Mouse (Mus musculus) MEL (cell line): ENCODE data around the gene Odc1. TPM values are rescaled to one million over a fixed set of nuclear protein-coding genes. Genes with fewer than 3 reads are reported as not detected.

Experiments
- DNase-seq: peaks from one replicate; pipeline ENCODE4 v3.0.0; 2011; ENCODE audit warnings: low read depth, low spot score
- H3K27ac ChIP-seq: 2 replicates; pipeline ENCODE4 v1.5.1; 2012; ENCODE audit warnings: low read depth, mild to moderate bottlenecking, control low read depth, low read length, moderate library complexity; ENCODE audit not compliant: control insufficient read depth
- H3K27me3 ChIP-seq, 2 experiments: fragments of 150-350 bp in 1 of 2; sonication (generic) in 1 of 2; 2 replicates each; pipeline ENCODE4 v1.6.1; 2012; ENCODE audit warnings: low read length in 2 of 2, mild to moderate bottlenecking in 2 of 2, improper control_type of control experiment in 1 of 2, moderate library complexity in 1 of 2; ENCODE audit not compliant: insufficient read depth in 2 of 2, control insufficient read depth in 1 of 2
- H3K36me3 ChIP-seq, 2 experiments: 2 replicates each; pipeline ENCODE4 v1.6.1; 2012 to 2014; ENCODE audit warnings: low read length in 2 of 2, improper control_type of control experiment in 1 of 2, inconsistent platforms in 1 of 2, mild to moderate bottlenecking in 1 of 2; ENCODE audit not compliant: insufficient read depth in 2 of 2, control insufficient read depth in 1 of 2
- H3K4me1 ChIP-seq, 2 experiments: fragments of 150-350 bp in 1 of 2; sonication (generic) in 1 of 2; 2 replicates each; pipeline ENCODE4 v1.6.1; 2012; ENCODE audit warnings: low read length in 2 of 2, improper control_type of control experiment in 1 of 2, mild to moderate bottlenecking in 1 of 2; ENCODE audit not compliant: insufficient read depth in 2 of 2, control insufficient read depth in 1 of 2
- H3K4me3 ChIP-seq, 2 experiments: fragments of 150-350 bp in 1 of 2; sonication (generic) in 1 of 2; 2 replicates each; pipeline ENCODE4 v1.5.1; 2012; ENCODE audit warnings: low read depth in 2 of 2, low read length in 2 of 2, mild to moderate bottlenecking in 2 of 2, moderate library complexity in 2 of 2, control low read depth in 1 of 2, improper control_type of control experiment in 1 of 2; ENCODE audit not compliant: control insufficient read depth in 1 of 2, insufficient read depth in 1 of 2
- H3K79me2 ChIP-seq: 2 replicates; pipeline ENCODE4 v1.6.1; 2012; ENCODE audit warnings: mild to moderate bottlenecking, low read length, moderate library complexity; ENCODE audit not compliant: control insufficient read depth, poor library complexity, insufficient read depth
- H3K9ac ChIP-seq: 2 replicates; pipeline ENCODE4 v1.6.1; 2012; ENCODE audit warnings: low read depth, mild to moderate bottlenecking, control low read depth, low read length, moderate library complexity; ENCODE audit not compliant: control insufficient read depth, poor library complexity, severe bottlenecking
- H3K9me3 ChIP-seq: fragments of 150-350 bp; sonication (generic); replicated peaks from 2 replicates; pipeline ENCODE4 v1.6.1; 2012; ENCODE audit warnings: mild to moderate bottlenecking, low read length, improper control_type of control experiment, moderate library complexity; ENCODE audit not compliant: insufficient read depth
- CTCF ChIP-seq, 3 experiments: IDR thresholded peaks in 2 of 3; conservative IDR thresholded peaks in 1 of 3; 2 replicates each; pipeline ENCODE4 v1.5.1; 2011 to 2012; ENCODE audit warnings: low read length in 3 of 3, low read depth in 2 of 3, mild to moderate bottlenecking in 2 of 3, improper control_type of control experiment in 1 of 3, inconsistent platforms in 1 of 3, mixed read lengths in 1 of 3, moderate library complexity in 1 of 3; ENCODE audit not compliant: control insufficient read depth in 1 of 3, insufficient read depth in 1 of 3, poor library complexity in 1 of 3, severe bottlenecking in 1 of 3
- ELF1 ChIP-seq: IDR thresholded peaks from 2 replicates; pipeline ENCODE4 v1.6.1; 2014; ENCODE audit warnings: low read depth, mild to moderate bottlenecking, inconsistent platforms, low read length, improper control_type of control experiment, moderate library complexity
- ETS1 ChIP-seq: IDR thresholded peaks from 2 replicates; pipeline ENCODE4 v1.6.1; 2012; ENCODE audit warnings: low read depth, mild to moderate bottlenecking, inconsistent platforms, low read length, improper control_type of control experiment, moderate library complexity
- GATA1 ChIP-seq: IDR thresholded peaks from 2 replicates; pipeline ENCODE4 v1.6.1; 2011; ENCODE audit warnings: low read depth, low read length, improper control_type of control experiment
- HCFC1 ChIP-seq: IDR thresholded peaks from 2 replicates; pipeline ENCODE4 v1.6.1; 2012; ENCODE audit warnings: low read depth, mild to moderate bottlenecking, inconsistent platforms, low read length, improper control_type of control experiment, moderate library complexity
- KAT2A ChIP-seq: conservative IDR thresholded peaks from 2 replicates; pipeline ENCODE4 v1.6.1; 2012; ENCODE audit warnings: low read depth, low read length, improper control_type of control experiment, inconsistent platforms
- MEF2A ChIP-seq: IDR thresholded peaks from 2 replicates; pipeline ENCODE4 v1.6.1; 2014; ENCODE audit warnings: low read depth, mild to moderate bottlenecking, inconsistent platforms, low read length, improper control_type of control experiment; ENCODE audit not compliant: poor library complexity, insufficient replicate concordance, severe bottlenecking; ENCODE audit errors: extremely low read depth
- MXI1 ChIP-seq: IDR thresholded peaks from 2 replicates; pipeline ENCODE4 v1.6.1; 2011; ENCODE audit warnings: mild to moderate bottlenecking, low read depth, low read length, improper control_type of control experiment
- MYB ChIP-seq: IDR thresholded peaks from 2 replicates; pipeline ENCODE4 v1.6.1; 2011; ENCODE audit warnings: mild to moderate bottlenecking, low read depth, low read length, improper control_type of control experiment
- MYC ChIP-seq: IDR thresholded peaks from 2 replicates; pipeline ENCODE4 v1.6.1; 2011; ENCODE audit warnings: low read depth, mild to moderate bottlenecking, low read length, improper control_type of control experiment, moderate library complexity
- NELFE ChIP-seq: IDR thresholded peaks from 2 replicates; pipeline ENCODE4 v1.6.1; 2011; ENCODE audit warnings: low read depth, low read length, improper control_type of control experiment
- NRF1 ChIP-seq: IDR thresholded peaks from 2 replicates; pipeline ENCODE4 v1.6.1; 2014; ENCODE audit warnings: low read depth, mild to moderate bottlenecking, inconsistent platforms, low read length, improper control_type of control experiment, moderate library complexity; ENCODE audit not compliant: poor library complexity, insufficient read depth, severe bottlenecking
- POLR2A ChIP-seq, 2 experiments: IDR thresholded peaks; 2 replicates each; pipeline ENCODE4 v1.6.1; 2011 to 2012; ENCODE audit warnings: low read length in 2 of 2, mild to moderate bottlenecking in 2 of 2, control low read depth in 1 of 2, improper control_type of control experiment in 1 of 2, low read depth in 1 of 2, moderate library complexity in 1 of 2; ENCODE audit not compliant: control insufficient read depth in 1 of 2, insufficient read depth in 1 of 2, poor library complexity in 1 of 2
- POLR2AphosphoS2 ChIP-seq: IDR thresholded peaks from 2 replicates; pipeline ENCODE4 v1.6.1; 2011; ENCODE audit warnings: low read length, improper control_type of control experiment
- POLR2AphosphoS5 ChIP-seq: IDR thresholded peaks from 2 replicates; pipeline ENCODE4 v1.6.1; 2012; ENCODE audit warnings: low read depth, borderline replicate concordance, mild to moderate bottlenecking, inconsistent platforms, low read length, moderate library complexity, mixed read lengths
- RAD21 ChIP-seq: IDR thresholded peaks from 2 replicates; pipeline ENCODE4 v1.6.1; 2011; ENCODE audit warnings: mild to moderate bottlenecking, low read depth, low read length, improper control_type of control experiment
- RCOR1 ChIP-seq: IDR thresholded peaks from 2 replicates; pipeline ENCODE4 v1.6.1; 2012; ENCODE audit warnings: low read depth, mild to moderate bottlenecking, inconsistent platforms, low read length, improper control_type of control experiment
- SIN3A ChIP-seq: IDR thresholded peaks from 2 replicates; pipeline ENCODE4 v1.6.1; 2012; ENCODE audit warnings: low read length, improper control_type of control experiment, inconsistent platforms
- SMC3 ChIP-seq: IDR thresholded peaks from 2 replicates; pipeline ENCODE4 v1.6.1; 2011; ENCODE audit warnings: low read depth, low read length, improper control_type of control experiment
- TBP ChIP-seq: IDR thresholded peaks from 2 replicates; pipeline ENCODE4 v1.8.0; 2011; ENCODE audit warnings: low read depth, low read length, improper control_type of control experiment
- TCF12 ChIP-seq: IDR thresholded peaks from 2 replicates; pipeline ENCODE4 v1.6.1; 2014; ENCODE audit warnings: low read depth, mild to moderate bottlenecking, inconsistent platforms, low read length, improper control_type of control experiment, moderate library complexity
- USF1 ChIP-seq: IDR thresholded peaks from 2 replicates; pipeline ENCODE4 v1.6.1; 2014; ENCODE audit warnings: low read depth, mild to moderate bottlenecking, inconsistent platforms, low read length, improper control_type of control experiment, moderate library complexity
- ZC3H11A ChIP-seq: IDR thresholded peaks from 2 replicates; pipeline ENCODE4 v1.6.1; 2012; ENCODE audit warnings: low read depth, mild to moderate bottlenecking, inconsistent platforms, low read length, improper control_type of control experiment
- ZKSCAN1 ChIP-seq: IDR thresholded peaks from 2 replicates; pipeline ENCODE4 v1.6.1; 2012; ENCODE audit warnings: low read depth, mild to moderate bottlenecking, inconsistent platforms, low read length, improper control_type of control experiment, moderate library complexity
- ZNF384 ChIP-seq: IDR thresholded peaks from 2 replicates; pipeline ENCODE4 v1.6.1; 2012; ENCODE audit warnings: low read depth, mild to moderate bottlenecking, inconsistent platforms, low read length, improper control_type of control experiment
- polyA plus RNA-seq, 2 experiments: library from polyadenylated mRNA; stranded (reverse) in 1 of 2; unstranded in 1 of 2; fragments of >175 nt in 1 of 2; fragments of >200 nt in 1 of 2; gene quantifications; 2 replicates each; pipeline versions ENCODE4 v1.2.1 to v1.2.4; 2012; ENCODE audit warnings: low replicate concordance in 2 of 2, low read depth in 1 of 2; ENCODE audit not compliant: insufficient read length in 2 of 2, insufficient read depth in 1 of 2, missing spikeins in 1 of 2
- total RNA-seq: library from RNA; depleted of rRNA; stranded (reverse); fragments of 300-350 nt; gene quantifications from 2 replicates; pipeline ENCODE4 v1.2.3, GENCODE M21; 2012

The Odc1 gene
- total and polyA plus RNA-seq, 3 experiments, result 639 to 720 (median 677) TPM

- Histone ChIP-seq H3K4me3 (no peak overlapping the region), H3K27me3 (no peaks in the 10 kb centered on the region), H3K9me3 (no peaks in the 10 kb centered on the region), H3K79me2 (no peaks in the 10 kb centered on the region), H3K9ac (no peak overlapping the region), H3K27ac (no peak overlapping the region), H3K36me3 (no peaks in the 10 kb centered on the region), H3K4me1 (no peaks in the 10 kb centered on the region)
- TF ChIP-seq MEF2A, result no peak
- TF ChIP-seq GATA1, result no peak
- no peak for TF ChIP-seq HCFC1
- no peak for TF ChIP-seq MYB
- no peak for TF ChIP-seq SMC3
- TF ChIP-seq USF1, result no peak
- TF ChIP-seq ETS1, result no peak
- no peak for TF ChIP-seq MYC
- no peak for TF ChIP-seq POLR2A (IDR thresholded peaks at IDR 0.05; ENCODE audit: control insufficient read depth in 1 of 2, insufficient read depth in 1 of 2, low read depth in 1 of 2, low read length in 2 of 2, poor library complexity in 1 of 2)
- TF ChIP-seq NRF1, result no peak
- TF ChIP-seq ELF1, result no peak
- TF ChIP-seq CTCF (IDR thresholded peaks at IDR 0.05 in 2 of 3, conservative IDR thresholded peaks at IDR 0.05 in 1 of 3; ENCODE audit: control insufficient read depth in 1 of 3, insufficient read depth in 1 of 3, low read depth in 2 of 3, low read length in 3 of 3, poor library complexity in 1 of 3, severe bottlenecking in 1 of 3), result no peak
- TF ChIP-seq KAT2A, result no peak
- TF ChIP-seq POLR2AphosphoS5, result no peak
- no peak for DNase-seq
These were observed 17.8 kb downstream of the Odc1 start for GRCm38 (mm10) chr12:17562396-17562795.

DNA sequence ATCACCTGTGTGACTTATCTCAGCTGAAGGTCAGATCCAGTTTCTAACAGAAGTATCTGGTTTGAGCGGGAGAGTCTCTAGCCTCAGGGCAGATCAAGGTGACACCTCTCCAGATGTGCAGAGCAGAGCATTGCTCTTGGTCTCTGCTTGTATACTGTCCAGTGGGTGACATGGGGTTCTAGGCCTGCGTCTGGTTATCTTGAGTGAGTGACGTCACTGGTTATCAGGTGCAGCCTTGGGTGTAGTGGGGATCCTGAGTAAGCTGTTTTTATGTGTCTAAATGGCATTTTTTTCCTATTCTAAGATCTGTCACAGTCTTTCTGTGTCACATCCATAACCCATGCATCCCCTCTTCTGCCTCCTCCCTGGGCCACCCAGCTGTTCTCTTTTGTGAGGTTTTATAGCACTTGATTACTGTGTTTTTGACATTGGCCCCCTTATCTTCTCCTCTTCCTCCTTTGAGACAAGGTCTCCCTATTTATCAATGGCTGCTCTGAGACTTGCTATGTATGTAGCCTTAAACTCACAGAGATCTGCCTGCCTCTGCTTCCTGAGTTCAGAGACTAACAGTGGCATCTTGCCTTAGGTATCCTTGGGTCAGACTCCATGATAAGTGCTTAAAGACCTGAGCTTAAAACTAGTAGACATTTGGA lies 20.9 kb downstream of the Odc1 start:
- H3K9ac ChIP-seq, result no peak overlapping the region
- H3K4me1 ChIP-seq, result no peaks in the 10 kb centered on the region
- DNase-seq, result no peak
- no peak overlapping the region for H3K4me3 ChIP-seq
- no peak overlapping the region for H3K27ac ChIP-seq
- no peaks in the 10 kb centered on the region for H3K79me2 ChIP-seq
- no peak for TF ChIP-seq GATA1
- no peak for TF ChIP-seq SIN3A
- TF ChIP-seq MXI1, result no peak
- TF ChIP-seq HCFC1, result no peak
- no peak for TF ChIP-seq MYC
- TF ChIP-seq POLR2AphosphoS5, result no peak
- TF ChIP-seq CTCF (IDR thresholded peaks at IDR 0.05 in 2 of 3, conservative IDR thresholded peaks at IDR 0.05 in 1 of 3; ENCODE audit: control insufficient read depth in 1 of 3, insufficient read depth in 1 of 3, low read depth in 2 of 3, low read length in 3 of 3, poor library complexity in 1 of 3, severe bottlenecking in 1 of 3), result no peak
- no peak for TF ChIP-seq ZNF384
- no peak for TF ChIP-seq ZC3H11A
- TF ChIP-seq RCOR1, result no peak
- no peak for TF ChIP-seq POLR2A (IDR thresholded peaks at IDR 0.05; ENCODE audit: control insufficient read depth in 1 of 2, insufficient read depth in 1 of 2, low read depth in 1 of 2, low read length in 2 of 2, poor library complexity in 1 of 2)
- no peak for TF ChIP-seq RAD21
- TF ChIP-seq TBP, result no peak
- TF ChIP-seq ZKSCAN1, result no peak
- TF ChIP-seq POLR2AphosphoS2, result no peak
- no peak for TF ChIP-seq TCF12
- no peak for TF ChIP-seq NELFE
- no peaks in the 10 kb centered on the region for H3K36me3 ChIP-seq
- H3K27me3 ChIP-seq, result no peaks in the 10 kb centered on the region
- no peaks in the 10 kb centered on the region for H3K9me3 ChIP-seq
